Mouse (Mus musculus) hindbrain, embryonic 13.5 days (tissue): ENCODE measurements around the gene Igf2bp1. TPM values are rescaled to one million over a fixed set of nuclear protein-coding genes. Genes with fewer than 3 reads are reported as not detected.

ENCODE experiments used
- ATAC-seq: fragments of 200-750 bp; cut with Nextera tagmentation; 2 replicates; pipeline ENCODE4 v1.8.0; 2017; ENCODE audit warnings: moderate TSS enrichment; ENCODE audit not compliant: low FRiP score
- H3K27ac ChIP-seq: fragments of 300-500 bp; sonication (generic); 2 replicates; pipeline ENCODE4 v1.5.1; 2015; ENCODE audit warnings: inconsistent platforms, mild to moderate bottlenecking, moderate library complexity
- H3K27me3 ChIP-seq: fragments of 300-500 bp; sonication (generic); 2 replicates; pipeline ENCODE4 v1.6.1; 2015; ENCODE audit warnings: mild to moderate bottlenecking, inconsistent platforms
- H3K36me3 ChIP-seq: fragments of 300-500 bp; sonication (generic); 2 replicates; pipeline ENCODE4 v1.6.1; 2015; ENCODE audit warnings: mild to moderate bottlenecking, inconsistent platforms
- H3K4me1 ChIP-seq: fragments of 300-500 bp; sonication (generic); replicated peaks from 2 replicates; pipeline ENCODE4 v1.6.1; 2015; ENCODE audit warnings: inconsistent platforms
- H3K4me2 ChIP-seq: fragments of 300-500 bp; sonication (generic); 2 replicates; pipeline ENCODE4 v1.6.1; 2015; ENCODE audit warnings: inconsistent platforms, mild to moderate bottlenecking, moderate library complexity
- H3K4me3 ChIP-seq: fragments of 300-500 bp; sonication (generic); 2 replicates; pipeline ENCODE4 v1.5.1; 2015; ENCODE audit warnings: mild to moderate bottlenecking, inconsistent platforms
- H3K9ac ChIP-seq: fragments of 300-500 bp; sonication (generic); 2 replicates; pipeline ENCODE4 v1.6.1; 2015; ENCODE audit warnings: mild to moderate bottlenecking, inconsistent platforms
- H3K9me3 ChIP-seq: fragments of 300-500 bp; sonication (generic); 2 replicates; pipeline ENCODE4 v1.6.1; 2016; ENCODE audit warnings: inconsistent platforms
- WGBS: fragments of 180-500 bp; shearing (Covaris S2); methylation state at CpG from one replicate; pipeline ENCODE4 v1.1.7; 2015; 5-methylcytosine and 5-hydroxymethylcytosine counted together
- microRNA-seq: library from miRNA; unstranded; fragments of <30 nt; microRNA quantifications from one replicate; pipeline ENCODE4, GENCODE M21; 2016
- polyA plus RNA-seq: library from polyadenylated mRNA; unstranded; fragments of >200 nt; fragmentation: Nextera tagmentation; extraction: Ambion mirVana; gene quantifications from 2 replicates; pipeline ENCODE4 v1.2.1, GENCODE M21; 2015

The Igf2bp1 gene
- polyA plus RNA-seq, 1 experiment from 2014 or later, result 23.1 TPM

DNA sequence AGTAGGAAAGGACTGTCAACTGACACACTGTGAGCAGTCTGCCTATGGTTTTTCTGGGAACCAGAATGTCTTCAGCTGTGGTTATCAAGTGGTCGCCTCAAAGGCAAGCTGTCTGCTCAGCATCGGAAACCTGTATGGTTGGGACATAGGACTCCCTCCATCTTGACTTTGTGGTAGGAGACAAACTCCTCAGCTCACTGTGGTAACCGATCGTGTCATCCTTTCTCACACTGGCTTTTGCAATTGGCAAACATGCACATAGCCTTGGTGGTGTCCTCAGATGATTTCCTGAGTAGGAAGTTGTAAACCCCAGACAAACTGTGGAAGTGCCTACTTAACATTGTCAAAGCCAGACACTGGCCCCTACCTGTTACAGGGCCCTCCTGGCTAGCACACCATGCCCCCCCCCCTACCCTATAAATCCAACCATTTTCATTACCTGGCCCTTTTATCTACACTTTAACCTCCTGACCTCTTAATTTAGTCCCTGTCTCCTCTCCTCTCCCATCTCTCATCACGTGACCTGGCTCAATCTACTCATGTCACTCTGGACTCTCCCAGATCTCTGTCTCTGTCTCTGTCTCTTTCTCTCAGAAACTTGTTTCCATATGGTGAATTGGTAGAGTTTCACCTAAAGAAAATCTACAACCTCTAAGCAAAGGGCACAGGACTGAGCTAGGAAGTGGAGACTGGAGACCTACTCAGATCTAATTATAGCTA lies 97.8 kb downstream of the Igf2bp1 start:
- WGBS, result 85% methylated on average over 5 of the region's 5 CpGs
- ATAC-seq, result no peak
- Histone ChIP-seq H3K4me2 (no peak overlapping the region), H3K9me3 (no peaks in the 10 kb centered on the region), H3K4me1 (no peaks in the 10 kb centered on the region), H3K9ac (no peak overlapping the region), H3K27me3 (peaks cover 42% of the 10 kb centered on the region), H3K36me3 (no peaks in the 10 kb centered on the region), H3K27ac (no peak overlapping the region), H3K4me3 (no peak overlapping the region)

Small RNA genes within 50 kb of the gene (microRNA-seq; reads per million reads assigned to microRNA genes)
- 0.70 reads per million for gene Mir3063

Other genes with a start within 250 kb of the Igf2bp1 start
- gene Phospho1, start 181.4 kb downstream of the Igf2bp1 start, polyA plus RNA-seq, result 0.39 TPM in 1 of 2 replicates, not detected in the other
- 4.1 and 4.8 TPM in 2 replicates for gene Gngt2, start 168.7 kb downstream of the Igf2bp1 start, polyA plus RNA-seq
- 2.1 and 2.4 TPM in 2 replicates for gene Abi3, start 163.5 kb downstream of the Igf2bp1 start, polyA plus RNA-seq
- not detected in 2 replicates for gene B4galnt2, start 91.0 kb downstream of the Igf2bp1 start, polyA plus RNA-seq
- not detected in 2 replicates for gene Gip, start 18.6 kb upstream of the Igf2bp1 start, polyA plus RNA-seq
- 138 and 141 TPM in 2 replicates for gene Snf8, start 28.9 kb upstream of the Igf2bp1 start, polyA plus RNA-seq
- 31.0 and 31.7 TPM in 2 replicates for gene Ube2z, start 59.4 kb upstream of the Igf2bp1 start, polyA plus RNA-seq
- 530 and 549 TPM in 2 replicates for gene Atp5g1, start 69.7 kb upstream of the Igf2bp1 start, polyA plus RNA-seq
- not detected in 2 replicates for gene Calcoco2, start 106.0 kb upstream of the Igf2bp1 start, polyA plus RNA-seq
- 0.22 and 0.26 TPM in 2 replicates for gene Ttll6, start 127.8 kb upstream of the Igf2bp1 start, polyA plus RNA-seq
- gene Hoxb13, start 188.4 kb upstream of the Igf2bp1 start, polyA plus RNA-seq, result not detected in 2 replicates